8 mouse cellular contexts compared by ENCODE assay signal in genomic region chr9:20641501-20641900, GRCm38 (mm10). TPM values are rescaled to one million over a fixed set of nuclear protein-coding genes. Genes with fewer than 3 reads are reported as not detected.
A peak's percentile ranks its signal among the peaks of the same experiment; 100 is the strongest.
DNase-seq lines count a peak whose midpoint lies in the region; ATAC-seq and TF ChIP-seq lines count a peak whose summit lies in the region.

No protein-coding gene starts in this region.

- H3K9ac ChIP-seq in heart, embryonic 12.5 days: peak overlapping the region; percentile 96
- no peak overlapping the region for H3K9ac ChIP-seq in ES-E14 (ENCODE audit: insufficient read depth, low read depth, low read length, poor library complexity, severe bottlenecking)
- H3K9ac ChIP-seq in hindbrain, embryonic 13.5 days: peak overlapping the region; percentile 94
- H3K9ac ChIP-seq in midbrain, embryonic 15.5 days: peak overlapping the region; percentile 75

- H3K27ac ChIP-seq in heart, embryonic 12.5 days (ENCODE audit: poor library complexity, severe bottlenecking): peak overlapping the region; percentile 93
- no peak overlapping the region for H3K27ac ChIP-seq in ES-E14 (ENCODE audit: insufficient read depth, low read depth, low read length, poor library complexity, severe bottlenecking)
- peak overlapping the region; percentile 95 for H3K27ac ChIP-seq in hindbrain, embryonic 13.5 days
- H3K27ac ChIP-seq in midbrain, embryonic 15.5 days: no peak overlapping the region

- no peaks in the 10 kb centered on the region for H3K9me3 ChIP-seq in heart, embryonic 12.5 days (replicated peaks)
- no peaks in the 10 kb centered on the region for H3K9me3 ChIP-seq in ES-E14 (ENCODE audit: control insufficient read depth, insufficient read depth, low read depth, low read length)
- no peaks in the 10 kb centered on the region for H3K9me3 ChIP-seq in hindbrain, embryonic 13.5 days
- H3K9me3 ChIP-seq in midbrain, embryonic 15.5 days: no peaks in the 10 kb centered on the region

- peak overlapping the region; percentile 98 for H3K4me2 ChIP-seq in heart, embryonic 12.5 days
- peak overlapping the region; percentile 97 for H3K4me2 ChIP-seq in hindbrain, embryonic 13.5 days
- peak overlapping the region; percentile 96 for H3K4me2 ChIP-seq in midbrain, embryonic 15.5 days

- H3K27me3 ChIP-seq in heart, embryonic 12.5 days (replicated peaks): no peaks in the 10 kb centered on the region
- no peaks in the 10 kb centered on the region for H3K27me3 ChIP-seq in hindbrain, embryonic 13.5 days
- no peaks in the 10 kb centered on the region for H3K27me3 ChIP-seq in midbrain, embryonic 15.5 days (replicated peaks)

- no peak for ATAC-seq in heart, embryonic 12.5 days (ENCODE audit: insufficient number of reproducible peaks, low FRiP score)
- no peak for ATAC-seq in hindbrain, embryonic 13.5 days (ENCODE audit: low FRiP score)
- ATAC-seq in midbrain, embryonic 15.5 days (replicated peaks): no peak

- H3K4me1 ChIP-seq in heart, embryonic 12.5 days (replicated peaks): peaks cover 38% of the 10 kb centered on the region
- peaks cover 3 to 20% of the 10 kb centered on the region in 2 experiments; a peak in 1 of 4 replicates for H3K4me1 ChIP-seq in ES-E14 (ENCODE audit: control insufficient read depth in 2 of 2, insufficient read depth in 2 of 2, low read length in 2 of 2, poor library complexity in 1 of 2)
- H3K4me1 ChIP-seq in hindbrain, embryonic 13.5 days (replicated peaks): peaks cover 47% of the 10 kb centered on the region
- peaks cover 46% of the 10 kb centered on the region for H3K4me1 ChIP-seq in midbrain, embryonic 15.5 days

- no peak for DNase-seq in heart, adult 11 months
- no peak for DNase-seq in ES-E14 (ENCODE audit: low read depth, low spot score)
- no peak for DNase-seq in right cerebral cortex, postnatal 4 days
- DNase-seq in cerebellum, adult 11-12 months: no peak
- no peak for DNase-seq in left cerebral cortex, postnatal 14 days (ENCODE audit: low spot score in 2 of 2)

- intact Hi-C loops in left cerebral cortex, postnatal 14 days (cut with DNase I): loop anchor here (10.0 kb wide), 1 partner anchor 177 kb away; the partner anchor contains the start of gene Zfp26

- in situ Hi-C loops in ES-E14 (cut with MboI; ENCODE audit: low sequenced_read_pairs in 2 of 2, unreplicated experiment in 2 of 2): loop anchor here in 1 of 2 experiments (25.0 kb wide), 1 partner anchor 179 kb away; the partner anchor contains the start of gene Zfp26

- H3K4me3 ChIP-seq in heart, embryonic 12.5 days: peak overlapping the region; percentile 96
- peak overlapping the region; percentile 6 to 98; a peak in 3 of 4 replicates for H3K4me3 ChIP-seq in ES-E14 (ENCODE audit: insufficient read depth in 1 of 2, low read depth in 1 of 2, low read length in 2 of 2, poor library complexity in 1 of 2, severe bottlenecking in 1 of 2)
- peak overlapping the region; percentile 94 for H3K4me3 ChIP-seq in hindbrain, embryonic 13.5 days
- peak overlapping the region; percentile 92 for H3K4me3 ChIP-seq in midbrain, embryonic 15.5 days

- H3K36me3 ChIP-seq in heart, embryonic 12.5 days: peaks cover 33% of the 10 kb centered on the region
- peaks cover under 1% of the 10 kb centered on the region; the same call in 1 of the 2 replicates for H3K36me3 ChIP-seq in ES-E14 (ENCODE audit: control insufficient read depth, insufficient read depth, low read length, poor library complexity, severe bottlenecking)
- H3K36me3 ChIP-seq in hindbrain, embryonic 13.5 days: peaks cover 29% of the 10 kb centered on the region
- peaks cover 13% of the 10 kb centered on the region; the same call in 1 of the 2 replicates for H3K36me3 ChIP-seq in midbrain, embryonic 15.5 days (replicated peaks)

- WGBS in heart, embryonic 12.5 days: 11% methylated on average over 6 of the region's 6 CpGs
- WGBS in hindbrain, embryonic 13.5 days: 36% methylated on average over 6 of the region's 6 CpGs
- WGBS in midbrain, embryonic 15.5 days: 36% methylated on average over 6 of the region's 6 CpGs

TF ChIP-seq in ES-E14, 5 proteins besides CTCF, POLR2A, EP300 and RAD21:
- TF ChIP-seq ZNF384 (IDR thresholded peaks at IDR 0.05; ENCODE audit: low read depth, low read length) (no peak), CHD2 (IDR thresholded peaks at IDR 0.05; ENCODE audit: low read depth, low read length) (no peak), HCFC1 (IDR thresholded peaks at IDR 0.05; ENCODE audit: borderline replicate concordance, insufficient read depth, low read length) (no peak), ZC3H11A (IDR thresholded peaks at IDR 0.05; ENCODE audit: borderline replicate concordance, low read depth, low read length) (no peak)
TF ChIP-seq in ES-E14: peak in this region for 0.

RNA-seq across cellular contexts. Expression of gene Ubl5, which starts 1.2 kb away (rescaled TPM):
- 362 and 384 TPM in 2 replicates for polyA plus RNA-seq in heart, embryonic 12.5 days (2016; fragmentation: Nextera tagmentation; extraction: Ambion mirVana)
- total RNA-seq in ES-E14 (2012; rRNA removed): 185 and 224 TPM in 2 replicates
- polyA plus RNA-seq in hindbrain, embryonic 13.5 days (2015; fragmentation: Nextera tagmentation; extraction: Ambion mirVana): 500 and 520 TPM in 2 replicates
- polyA plus RNA-seq in midbrain, embryonic 15.5 days (2015; fragmentation: Nextera tagmentation; extraction: Ambion mirVana): 411 and 447 TPM in 2 replicates
- total RNA-seq in left cerebral cortex, postnatal 14 days (2021): 100 to 1,000 TPM; 346 to 360 TPM

RNA-seq across cellular contexts. Expression of gene Fbxl12, which starts 3.1 kb away (rescaled TPM):
- polyA plus RNA-seq in heart, embryonic 12.5 days (2016; fragmentation: Nextera tagmentation; extraction: Ambion mirVana): 18.7 and 19.4 TPM in 2 replicates
- total RNA-seq in ES-E14 (2012; rRNA removed): 13.0 and 14.5 TPM in 2 replicates
- polyA plus RNA-seq in hindbrain, embryonic 13.5 days (2015; fragmentation: Nextera tagmentation; extraction: Ambion mirVana): 18.2 and 19.1 TPM in 2 replicates
- polyA plus RNA-seq in midbrain, embryonic 15.5 days (2015; fragmentation: Nextera tagmentation; extraction: Ambion mirVana): 16.0 and 17.8 TPM in 2 replicates
- total RNA-seq in left cerebral cortex, postnatal 14 days (2021): 10 to 100 TPM; 16.8 to 16.9 TPM

RNA-seq across cellular contexts. Expression of gene Pin1, which starts 10.4 kb away (rescaled TPM):
- polyA plus RNA-seq in heart, embryonic 12.5 days (2016; fragmentation: Nextera tagmentation; extraction: Ambion mirVana): 43.4 and 44.3 TPM in 2 replicates
- 58.6 and 66.6 TPM in 2 replicates for total RNA-seq in ES-E14 (2012; rRNA removed)
- polyA plus RNA-seq in hindbrain, embryonic 13.5 days (2015; fragmentation: Nextera tagmentation; extraction: Ambion mirVana): 59.8 and 61.5 TPM in 2 replicates
- polyA plus RNA-seq in midbrain, embryonic 15.5 days (2015; fragmentation: Nextera tagmentation; extraction: Ambion mirVana): 65.0 and 68.4 TPM in 2 replicates
- 10 to 100 TPM; 46.0 to 46.7 TPM for total RNA-seq in left cerebral cortex, postnatal 14 days (2021)

Comparison
In these comparisons a context has a peak if more than half of its experiments do, and no peak if none do; other contexts are left out.
1. H3K27ac ChIP-seq: peak in heart, embryonic 12.5 days (single experiment) and hindbrain, embryonic 13.5 days (single experiment); none in ES-E14 (single experiment) and midbrain, embryonic 15.5 days (single experiment).
2. Peak in every context shown above with its lines, with median percentiles within 50 percentile points of each other: H3K4me2 ChIP-seq and H3K4me3 ChIP-seq.